Mouse (Mus musculus) C2C12 (cell line): ENCODE data around the gene Rasgef1b. TPM values are rescaled to one million over a fixed set of nuclear protein-coding genes. Genes with fewer than 3 reads are reported as not detected.

Experiments used
- H3K27me3 ChIP-seq: one replicate; pipeline ENCODE4 v1.6.1; 2011; ENCODE audit not compliant: control insufficient read depth, insufficient read depth, insufficient read length
- H3K36me3 ChIP-seq: one replicate; pipeline ENCODE4 v1.6.1; 2011; ENCODE audit not compliant: control insufficient read depth, insufficient read depth
- H3K4me3 ChIP-seq: one replicate; pipeline ENCODE4 v1.5.1; 2011; ENCODE audit warnings: mild to moderate bottlenecking, control low read depth; ENCODE audit not compliant: poor library complexity, insufficient read depth, severe bottlenecking
- H3K79me2 ChIP-seq: one replicate; pipeline ENCODE4 v1.6.1; 2011; ENCODE audit not compliant: control insufficient read depth, insufficient read depth
- H3K79me3 ChIP-seq: one replicate; pipeline ENCODE4 v1.6.1; 2011; ENCODE audit warnings: low read depth, control low read depth
- H3ac ChIP-seq: one replicate; pipeline ENCODE3; 2011; ENCODE audit warnings: low read depth; ENCODE audit not compliant: control insufficient read depth, insufficient read length
- CEBPB ChIP-seq: IDR thresholded peaks from one replicate; pipeline ENCODE4 v1.6.1; 2011; ENCODE audit warnings: low read depth, mild to moderate bottlenecking, control low read depth, moderate library complexity
- CTCF ChIP-seq: IDR thresholded peaks from one replicate; pipeline ENCODE4 v1.5.1; 2011; ENCODE audit not compliant: control insufficient read depth, insufficient read depth, insufficient read length
- FOSL1 ChIP-seq: IDR thresholded peaks from one replicate; pipeline ENCODE4 v1.8.0; 2011; ENCODE audit warnings: mild to moderate bottlenecking, low read length; ENCODE audit not compliant: poor library complexity, insufficient read depth, severe bottlenecking
- MAX ChIP-seq: IDR thresholded peaks from one replicate; pipeline ENCODE4 v1.6.1; 2011; ENCODE audit warnings: mild to moderate bottlenecking, control low read depth
- MYOD1 ChIP-seq: IDR thresholded peaks from one replicate; pipeline ENCODE4 v1.6.1; 2011; ENCODE audit warnings: low read depth; ENCODE audit not compliant: control insufficient read depth, insufficient read length
- MYOG ChIP-seq: IDR thresholded peaks from one replicate; pipeline ENCODE4 v1.6.1; 2011; ENCODE audit not compliant: control insufficient read depth, insufficient read length; ENCODE audit errors: extremely low read depth
- USF1 ChIP-seq: IDR thresholded peaks from one replicate; pipeline ENCODE4 v1.6.1; 2011; ENCODE audit warnings: low read depth, mild to moderate bottlenecking, control low read depth, moderate library complexity
- polyA plus RNA-seq: library from polyadenylated mRNA; unstranded; fragments of >200 nt; fragmentation: generic; extraction: Trizol; gene quantifications from one replicate; pipeline ENCODE4 v1.2.1, GENCODE M21; 2012; ENCODE audit warnings: missing spikeins

The Rasgef1b gene
- polyA plus RNA-seq, 1 experiment: 0.05 TPM

- no peaks in the 10 kb centered on the region for H3K27me3 ChIP-seq
- H3K79me2 ChIP-seq: no peaks in the 10 kb centered on the region
- H3K4me3 ChIP-seq: no peak overlapping the region
- TF ChIP-seq USF1 (no peak), MAX (no peak), MYOG (no peak), CEBPB (no peak), MYOD1 (no peak)
- no peaks in the 10 kb centered on the region for H3K36me3 ChIP-seq
- H3ac ChIP-seq: no peak overlapping the region
- no peaks in the 10 kb centered on the region for H3K79me3 ChIP-seq
These were observed 489.2 kb downstream of the Rasgef1b start for GRCm38 (mm10) chr5:99239677-99240076.

DNA sequence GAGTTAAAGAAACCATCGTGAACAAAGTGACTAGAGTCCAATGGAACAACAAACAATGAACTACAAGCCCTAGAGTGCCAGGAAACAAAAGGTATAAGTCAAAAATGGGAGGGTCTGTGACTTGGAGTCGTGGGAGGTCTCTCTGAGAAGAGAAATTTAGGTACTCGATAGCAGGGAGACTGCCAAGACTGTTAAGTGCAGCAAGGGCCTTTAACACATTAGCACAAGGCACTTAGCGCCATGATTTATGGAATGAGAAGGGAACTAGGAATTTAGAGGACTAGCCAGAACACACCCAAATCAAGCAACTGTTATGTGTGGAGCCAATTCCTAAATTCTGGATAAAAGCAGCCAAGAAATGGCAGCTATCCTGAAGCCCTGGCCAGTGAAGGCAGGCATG, 490.7 kb downstream of the Rasgef1b start:
- no peak overlapping the region for H3ac ChIP-seq
- no peaks in the 10 kb centered on the region for H3K36me3 ChIP-seq
- H3K79me3 ChIP-seq: no peaks in the 10 kb centered on the region
- H3K27me3 ChIP-seq: no peaks in the 10 kb centered on the region
- no peaks in the 10 kb centered on the region for H3K79me2 ChIP-seq
- TF ChIP-seq MYOD1 (no peak), CEBPB (no peak)
- H3K4me3 ChIP-seq: no peak overlapping the region

- Histone ChIP-seq H3K79me3 (no peaks in the 10 kb centered on the region), H3K27me3 (no peaks in the 10 kb centered on the region), H3K4me3 (no peak overlapping the region), H3K79me2 (no peaks in the 10 kb centered on the region), H3ac (no peak overlapping the region), H3K36me3 (no peaks in the 10 kb centered on the region)
- TF ChIP-seq MYOG (no peak), CTCF (no peak), CEBPB (no peak), MAX (no peak), FOSL1 (no peak), MYOD1 (no peak), USF1 (no peak)
These were observed 491.7 kb downstream of the Rasgef1b start for GRCm38 (mm10) chr5:99236888-99237752.

DNA sequence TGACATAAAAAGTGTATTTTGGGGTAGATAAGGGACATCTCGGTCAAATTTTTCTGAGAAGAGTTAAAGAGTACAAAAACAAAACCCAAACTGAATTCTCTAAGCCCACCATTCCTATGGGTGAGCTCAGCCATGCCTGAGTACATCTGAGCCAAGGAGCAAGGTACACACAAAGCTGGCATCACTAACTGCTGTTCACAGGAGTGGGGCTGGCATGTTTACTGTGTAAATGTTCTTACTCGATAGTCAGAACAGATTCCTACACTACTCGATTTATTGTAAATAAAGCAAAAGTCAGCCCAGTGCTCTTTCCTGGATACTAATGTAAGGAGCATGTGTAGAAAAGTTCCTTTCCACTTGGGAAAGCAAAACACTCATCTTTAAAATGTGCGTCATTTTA, 492.4 kb downstream of the Rasgef1b start:
- Histone ChIP-seq H3K79me2 (no peaks in the 10 kb centered on the region), H3K4me3 (no peak overlapping the region), H3ac (no peak overlapping the region), H3K36me3 (no peaks in the 10 kb centered on the region), H3K79me3 (no peaks in the 10 kb centered on the region), H3K27me3 (no peaks in the 10 kb centered on the region)
- TF ChIP-seq USF1: no peak
- TF ChIP-seq MYOD1: no peak
- TF ChIP-seq MAX: no peak

GRCm38 (mm10) chr5:99234275-99234674, 494.6 kb downstream of the Rasgef1b start:
- TF ChIP-seq FOSL1 (no peak), CTCF (no peak), MAX (no peak), USF1 (no peak), MYOG (no peak), CEBPB (no peak)
- H3K4me3 ChIP-seq: no peak overlapping the region
- H3K27me3 ChIP-seq: no peaks in the 10 kb centered on the region
- no peaks in the 10 kb centered on the region for H3K36me3 ChIP-seq
- H3K79me2 ChIP-seq: no peaks in the 10 kb centered on the region
- H3ac ChIP-seq: no peak overlapping the region
- H3K79me3 ChIP-seq: no peaks in the 10 kb centered on the region

DNA sequence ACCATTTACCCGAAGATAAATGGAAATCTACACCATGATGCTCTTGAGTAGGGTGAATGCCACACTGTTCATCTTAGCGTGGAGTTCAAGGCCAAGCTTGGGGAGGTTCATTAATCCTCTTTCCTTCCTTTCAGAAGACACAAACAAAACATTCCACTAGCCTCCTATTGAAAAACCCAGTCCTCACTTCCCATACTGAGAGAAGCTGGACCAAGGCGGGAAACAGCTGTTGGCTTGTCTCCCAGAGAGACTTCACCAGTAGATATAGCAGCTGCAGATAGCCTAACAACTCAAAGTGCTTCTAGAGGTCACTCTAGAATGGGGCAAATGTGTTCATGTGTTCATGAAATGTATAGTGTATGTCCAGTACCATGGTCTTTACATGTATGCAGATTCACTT, 495.7 kb downstream of the Rasgef1b start:
- Histone ChIP-seq H3K36me3 (no peaks in the 10 kb centered on the region), H3K4me3 (no peak overlapping the region), H3K79me2 (no peaks in the 10 kb centered on the region), H3K27me3 (no peaks in the 10 kb centered on the region), H3ac (no peak overlapping the region), H3K79me3 (no peaks in the 10 kb centered on the region)
- TF ChIP-seq FOSL1 (no peak), MYOG (no peak), CEBPB (no peak), USF1 (no peak), MAX (no peak), CTCF (no peak), MYOD1 (no peak)
